Mouse (Mus musculus) urinary bladder, adult 18-20 months (tissue): Measurements from ENCODE around the gene Lgr4.

Experiments
- DNase-seq, 2 experiments: peaks; one replicate each; pipeline ENCODE4 v3.0.0; 2022; ENCODE audit warnings: low spot score in 2 of 2, mixed read lengths in 2 of 2

Gene Lgr4

GRCm38 (mm10) chr2:109976181-109976580 lies 58.7 kb downstream of the Lgr4 start:
- no peak for DNase-seq

GRCm38 (mm10) chr2:109977322-109977721 lies 59.9 kb downstream of the Lgr4 start:
- no peak for DNase-seq

- DNase-seq = no peak
Observed at GRCm38 (mm10) chr2:109979209-109979608, 61.8 kb downstream of the Lgr4 start.

- DNase-seq = no peak
Observed at GRCm38 (mm10) chr2:109983435-109983834, 66.0 kb downstream of the Lgr4 start.

- DNase-seq = no peak
Observed at GRCm38 (mm10) chr2:109984930-109985329, 67.5 kb downstream of the Lgr4 start.

GRCm38 (mm10) chr2:109985560-109985959 lies 68.1 kb downstream of the Lgr4 start:
- peak in 1 of 2 experiments; percentile 10 for DNase-seq

- DNase-seq = no peak
Observed at GRCm38 (mm10) chr2:109986036-109986785, 68.8 kb downstream of the Lgr4 start.

GRCm38 (mm10) chr2:109987946-109988345 lies 70.5 kb downstream of the Lgr4 start:
- DNase-seq = no peak

- no peak for DNase-seq
Observed at GRCm38 (mm10) chr2:109989196-109989595, 71.7 kb downstream of the Lgr4 start.

GRCm38 (mm10) chr2:109989679-109990473 lies 72.4 kb downstream of the Lgr4 start:
- DNase-seq = no peak

GRCm38 (mm10) chr2:109991754-109992153 lies 74.3 kb downstream of the Lgr4 start:
- no peak for DNase-seq

- DNase-seq = no peak
Observed at GRCm38 (mm10) chr2:109992448-109993073, 75.1 kb downstream of the Lgr4 start.

- no peak for DNase-seq
Observed at GRCm38 (mm10) chr2:109993404-109993803, 76.0 kb downstream of the Lgr4 start.

- no peak for DNase-seq
Observed at GRCm38 (mm10) chr2:109995061-109995460, 77.6 kb downstream of the Lgr4 start.

GRCm38 (mm10) chr2:109996411-109996810 lies 79.0 kb downstream of the Lgr4 start:
- DNase-seq = no peak

- no peak for DNase-seq
Observed at GRCm38 (mm10) chr2:110004668-110005067, 87.2 kb downstream of the Lgr4 start.

GRCm38 (mm10) chr2:110005164-110005563 lies 87.7 kb downstream of the Lgr4 start:
- DNase-seq = no peak

GRCm38 (mm10) chr2:110005596-110006239 lies 88.3 kb downstream of the Lgr4 start:
- DNase-seq = no peak

GRCm38 (mm10) chr2:110007423-110008267 lies 90.2 kb downstream of the Lgr4 start:
- DNase-seq = no peak

GRCm38 (mm10) chr2:110009449-110009848 lies 92.0 kb downstream of the Lgr4 start:
- no peak for DNase-seq

GRCm38 (mm10) chr2:110012184-110012725 lies 94.8 kb downstream of the Lgr4 start:
- DNase-seq = peak; percentile 22 to 35
